Mouse (Mus musculus) kidney, embryonic 16.5 days (tissue): ENCODE data around the gene Shc4. TPM values are rescaled to one million over a fixed set of nuclear protein-coding genes. Genes with fewer than 3 reads are reported as not detected.
A peak's percentile ranks its signal among the peaks of the same experiment; 100 is the strongest.

Source experiments
- ATAC-seq: fragments of 200-750 bp; cut with Nextera tagmentation; 2 replicates; pipeline ENCODE4 v1.8.0; 2017; ENCODE audit warnings: moderate TSS enrichment; ENCODE audit not compliant: low FRiP score, low TSS enrichment
- H3K27ac ChIP-seq: fragments of 300-500 bp; sonication (generic); 2 replicates; pipeline ENCODE4 v1.5.1; 2014; ENCODE audit warnings: low read length
- H3K27me3 ChIP-seq: fragments of 300-500 bp; sonication (generic); 2 replicates; pipeline ENCODE4 v1.6.1; 2014; ENCODE audit warnings: low read length, control low read depth, mixed read lengths; ENCODE audit not compliant: insufficient read depth
- H3K36me3 ChIP-seq: fragments of 300-500 bp; sonication (generic); 2 replicates; pipeline ENCODE4 v1.6.1; 2014; ENCODE audit warnings: low read length, control low read depth, mixed read lengths; ENCODE audit not compliant: insufficient read depth
- H3K4me1 ChIP-seq: fragments of 300-500 bp; sonication (generic); 2 replicates; pipeline ENCODE4 v1.6.1; 2014; ENCODE audit warnings: low read length, control low read depth, mixed read lengths; ENCODE audit not compliant: insufficient read depth
- H3K4me2 ChIP-seq: fragments of 300-500 bp; sonication (generic); replicated peaks from 2 replicates; pipeline ENCODE4 v1.6.1; 2014; ENCODE audit warnings: low read depth, low read length
- H3K4me3 ChIP-seq: fragments of 300-500 bp; sonication (generic); 2 replicates; pipeline ENCODE4 v1.5.1; 2014; ENCODE audit warnings: mild to moderate bottlenecking, low read length
- H3K9ac ChIP-seq: fragments of 300-500 bp; sonication (generic); replicated peaks from 2 replicates; pipeline ENCODE4 v1.6.1; 2014; ENCODE audit warnings: low read length
- H3K9me3 ChIP-seq: fragments of 300-500 bp; sonication (generic); 2 replicates; pipeline ENCODE4 v1.6.1; 2016; ENCODE audit warnings: low read length, control low read depth
- WGBS: fragments of 180-500 bp; shearing (Covaris S2); extraction: QIAGEN DNeasy Blood & Tissue Kit; methylation state at CpG from one replicate; pipeline ENCODE4 v1.1.7; 2014; 5-methylcytosine and 5-hydroxymethylcytosine counted together
- polyA plus RNA-seq: library from polyadenylated mRNA; unstranded; fragments of >200 nt; fragmentation: Nextera tagmentation; extraction: Ambion mirVana; gene quantifications from 2 replicates; pipeline ENCODE4 v1.2.1, GENCODE M21; 2015

Gene Shc4
- 1.1 and 1.6 TPM in 2 replicates for polyA plus RNA-seq

DNA sequence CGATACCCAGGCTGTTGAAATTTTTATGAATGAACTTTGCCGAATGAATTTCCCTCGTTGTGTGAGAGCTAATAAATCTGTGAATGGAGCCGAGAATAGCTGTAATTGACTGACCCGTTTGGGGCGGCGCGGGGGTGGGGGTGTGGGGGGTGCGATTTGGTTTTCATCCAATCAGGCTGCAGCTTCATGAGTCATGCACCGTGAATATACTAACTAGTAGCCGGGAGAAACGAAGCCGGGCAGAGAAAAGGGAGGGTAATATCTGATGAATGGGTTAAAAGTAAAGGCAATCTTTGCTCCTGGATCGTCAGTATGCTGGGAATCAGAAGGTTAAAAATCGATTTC is at the start of gene Shc4:
Shc4 (minus strand) TSS at position 63 of the 345 bp plus-strand sequence.
- peak; percentile 80 for ATAC-seq
- under 1% methylated on average over 15 of the region's 15 CpGs for WGBS
- H3K9ac ChIP-seq: peak within 1 kb of the TSS; percentile 51

DNA sequence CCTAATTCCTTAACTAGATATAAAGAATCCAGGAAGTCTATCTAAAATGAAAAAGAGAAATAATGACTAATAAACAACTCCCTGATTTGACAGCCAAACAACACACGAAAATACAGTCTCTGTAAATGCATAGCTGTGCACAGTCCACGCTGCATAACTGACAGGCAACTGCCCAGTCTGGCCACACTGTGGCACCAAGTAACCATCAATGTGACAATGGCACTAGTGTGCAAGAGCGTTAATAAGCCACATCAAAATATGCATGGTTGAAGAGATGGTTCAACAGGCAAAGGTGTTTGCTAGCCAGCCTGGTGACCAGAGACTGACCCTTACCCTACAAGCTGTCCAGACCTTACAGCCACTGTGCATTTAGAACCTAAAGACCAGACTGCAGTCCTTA is 41.1 kb upstream of the Shc4 start:
- ATAC-seq: no peak; the same call in 1 of the 2 replicates
- no peak overlapping the region for H3K4me3 ChIP-seq
- 82% methylated on average over 3 of the region's 3 CpGs for WGBS

More for the DNA sequence above, at the start of gene Shc4:
- peaks cover 32% of the 10 kb centered on the region for H3K27me3 ChIP-seq
- peak within 1 kb of the TSS; percentile 51 for H3K4me3 ChIP-seq
- peaks cover 20% of the 10 kb centered on the region for H3K4me1 ChIP-seq
- H3K36me3 ChIP-seq: no peaks in the 10 kb centered on the region
- no peaks in the 10 kb centered on the region for H3K9me3 ChIP-seq
- peak within 1 kb of the TSS; percentile 82 for H3K4me2 ChIP-seq
- H3K27ac ChIP-seq: no peak within 1 kb of the TSS

DNA sequence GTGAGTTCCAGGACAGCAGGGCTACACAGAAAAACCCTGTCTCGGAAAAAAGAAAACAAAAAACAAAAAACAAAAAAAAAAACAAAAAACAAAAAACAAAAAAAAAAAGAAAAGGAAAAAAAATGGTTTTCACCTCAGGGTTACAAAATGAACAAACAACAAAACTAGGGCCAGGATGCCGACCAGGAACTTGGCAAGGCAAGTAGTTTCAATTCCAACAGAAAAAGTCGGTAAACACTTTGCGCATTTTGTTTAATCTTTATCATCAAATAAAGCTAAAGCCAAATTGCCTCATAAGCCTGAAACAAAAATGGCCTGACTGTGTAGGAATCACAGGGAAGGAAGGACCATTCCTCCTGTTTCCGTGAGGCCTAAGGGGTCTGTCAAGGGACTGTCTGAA is 40.6 kb upstream of the Shc4 start:
- H3K27ac ChIP-seq: no peak overlapping the region
- WGBS: 87% methylated on average over 5 of the region's 5 CpGs
- H3K4me3 ChIP-seq: no peak overlapping the region
- no peak overlapping the region for H3K4me2 ChIP-seq
- no peaks in the 10 kb centered on the region for H3K4me1 ChIP-seq
- H3K27me3 ChIP-seq: no peaks in the 10 kb centered on the region
- H3K9ac ChIP-seq: no peak overlapping the region
- H3K9me3 ChIP-seq: no peaks in the 10 kb centered on the region
- no peak for ATAC-seq
- H3K36me3 ChIP-seq: peaks cover 55% of the 10 kb centered on the region

More for the DNA sequence above, 41.1 kb upstream of the Shc4 start:
- Histone ChIP-seq H3K27ac (no peak overlapping the region), H3K9me3 (no peaks in the 10 kb centered on the region), H3K4me1 (no peaks in the 10 kb centered on the region), H3K36me3 (peaks cover 53% of the 10 kb centered on the region), H3K9ac (no peak overlapping the region), H3K4me2 (no peak overlapping the region), H3K27me3 (no peaks in the 10 kb centered on the region)

DNA sequence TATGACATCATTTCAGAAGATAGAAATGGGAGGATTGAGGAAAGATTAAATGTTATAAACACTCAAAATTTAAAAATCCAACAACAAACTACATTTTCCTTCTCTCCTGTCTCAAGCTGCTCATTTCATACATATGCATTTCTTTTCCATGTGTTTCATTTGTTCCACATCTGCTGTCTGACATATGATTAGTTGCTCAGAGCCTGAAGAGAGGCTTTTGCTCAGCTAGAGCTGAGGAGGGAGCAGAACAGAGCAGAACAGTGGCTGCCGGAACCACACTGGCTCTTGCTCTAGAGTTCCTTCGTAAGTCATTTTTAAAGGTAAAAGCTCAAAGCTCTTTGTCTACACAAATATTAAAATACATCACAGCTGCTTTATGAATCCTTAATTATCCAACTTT is 25.4 kb upstream of the Shc4 start:
- 91% methylated on average over 2 of the region's 2 CpGs for WGBS
- ATAC-seq: no peak
- H3K36me3 ChIP-seq: peaks cover 51% of the 10 kb centered on the region

DNA sequence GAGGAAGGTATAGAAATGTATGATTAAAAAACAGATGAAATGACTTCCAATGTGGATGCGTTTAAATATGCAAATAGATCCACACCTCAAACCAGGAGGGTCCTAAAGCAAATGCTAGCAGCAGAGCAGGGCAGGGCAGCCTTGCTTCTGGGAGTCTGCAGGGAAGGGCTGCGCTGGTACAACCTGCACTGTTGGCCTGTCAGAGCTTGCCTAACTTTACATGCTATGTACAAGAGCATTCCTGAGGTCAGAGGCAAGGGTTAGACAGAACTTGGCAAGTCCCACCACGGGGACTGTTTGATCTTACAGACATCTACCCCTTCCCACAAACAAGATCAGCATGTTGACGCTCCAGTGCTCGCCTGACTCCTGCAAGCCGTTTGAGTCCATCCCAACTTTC is 15.4 kb upstream of the Shc4 start:
- Histone ChIP-seq H3K36me3 (peaks cover 29% of the 10 kb centered on the region), H3K27ac (no peak overlapping the region), H3K9ac (no peak overlapping the region), H3K4me1 (no peaks in the 10 kb centered on the region), H3K4me2 (no peak overlapping the region), H3K4me3 (no peak overlapping the region), H3K9me3 (no peaks in the 10 kb centered on the region), H3K27me3 (no peaks in the 10 kb centered on the region)
- ATAC-seq: no peak
- WGBS: 79% methylated on average over 6 of the region's 6 CpGs

More for the DNA sequence above, 25.4 kb upstream of the Shc4 start:
- Histone ChIP-seq H3K4me3 (no peak overlapping the region), H3K27ac (no peak overlapping the region), H3K9ac (no peak overlapping the region), H3K4me1 (no peaks in the 10 kb centered on the region), H3K4me2 (no peak overlapping the region), H3K27me3 (no peaks in the 10 kb centered on the region), H3K9me3 (no peaks in the 10 kb centered on the region)

DNA sequence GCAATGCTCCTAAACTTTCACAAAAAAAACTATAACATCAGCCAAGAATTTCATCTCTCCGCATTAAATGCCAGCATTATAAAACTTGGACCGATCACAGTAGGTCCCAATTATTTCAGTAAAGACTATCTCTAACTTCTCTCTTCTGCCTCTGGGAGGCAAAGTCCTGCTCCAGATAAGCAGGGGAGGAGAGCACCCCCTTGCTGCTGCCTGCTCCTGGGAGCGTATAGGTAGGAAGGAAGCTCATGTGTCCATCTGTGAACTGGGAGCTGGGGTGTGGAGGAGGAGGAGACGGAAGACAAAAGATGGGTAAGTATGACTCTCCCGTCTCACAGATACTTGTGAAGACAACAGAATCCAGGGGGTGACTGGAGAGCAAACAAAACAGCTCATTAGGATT is 14.8 kb upstream of the Shc4 start:
- ATAC-seq: no peak

DNA sequence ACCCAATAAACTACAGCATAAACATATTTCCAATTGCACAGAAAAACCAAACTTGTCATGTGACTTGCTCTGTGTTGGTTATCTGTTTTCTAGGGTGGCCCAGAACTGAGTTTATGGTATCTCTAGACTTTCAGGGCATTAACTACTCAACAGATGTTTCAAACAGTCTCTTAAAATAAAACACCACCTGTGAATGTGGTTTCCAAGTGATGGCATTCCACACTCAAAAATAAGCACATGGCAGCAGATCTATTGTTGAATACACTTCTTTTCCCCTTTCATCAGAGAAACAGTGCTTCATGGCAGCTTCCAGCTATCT is 12.0 kb upstream of the Shc4 start:
- no peak overlapping the region for H3K4me3 ChIP-seq
- H3K9me3 ChIP-seq: no peaks in the 10 kb centered on the region
- peaks cover 18% of the 10 kb centered on the region for H3K36me3 ChIP-seq
- H3K27ac ChIP-seq: no peak overlapping the region
- H3K4me2 ChIP-seq: no peak overlapping the region
- H3K4me1 ChIP-seq: peaks cover 5% of the 10 kb centered on the region; the same call in 1 of the 2 replicates
- no peak for ATAC-seq
- H3K27me3 ChIP-seq: no peaks in the 10 kb centered on the region
- H3K9ac ChIP-seq: no peak overlapping the region

More for the DNA sequence above, 14.8 kb upstream of the Shc4 start:
- Histone ChIP-seq H3K27me3 (no peaks in the 10 kb centered on the region), H3K27ac (no peak overlapping the region), H3K4me3 (no peak overlapping the region), H3K4me2 (no peak overlapping the region), H3K9ac (no peak overlapping the region), H3K36me3 (peaks cover 29% of the 10 kb centered on the region), H3K4me1 (no peaks in the 10 kb centered on the region), H3K9me3 (no peaks in the 10 kb centered on the region)
- 63% methylated on average over 5 of the region's 5 CpGs for WGBS

DNA sequence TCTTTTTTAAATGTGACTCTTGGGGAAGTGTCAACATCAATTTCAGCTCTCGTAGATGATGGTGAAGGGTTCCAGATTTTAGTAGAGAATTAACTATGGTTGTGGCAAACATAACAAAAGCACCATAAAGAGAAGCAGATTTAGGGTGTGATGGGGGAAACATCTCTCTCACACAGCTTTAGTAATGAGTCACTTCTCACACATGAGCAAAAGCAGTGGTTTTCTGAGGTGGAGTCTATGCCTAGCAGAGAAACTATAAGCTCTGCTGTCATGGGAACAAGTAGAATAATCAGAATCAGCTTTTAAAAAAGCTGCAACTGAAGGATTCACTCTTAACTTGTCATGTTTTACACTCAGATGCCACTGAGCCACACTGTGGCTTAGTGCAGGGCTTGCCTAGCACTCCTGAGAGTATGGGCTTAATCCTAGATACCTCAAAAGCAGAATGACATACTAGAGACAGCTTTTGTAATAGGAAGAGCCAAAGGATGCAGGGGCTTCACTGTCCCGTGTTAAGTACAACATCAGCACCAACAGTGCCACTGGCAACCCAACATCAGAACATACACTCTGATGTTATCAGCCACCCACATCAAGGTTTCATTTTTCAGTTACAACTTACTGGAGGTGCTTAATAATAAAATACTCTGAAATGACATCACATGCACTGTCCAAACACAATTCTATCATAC is 11.5 kb upstream of the Shc4 start:
- WGBS: 54% methylated on average over 2 of the region's 2 CpGs
- Histone ChIP-seq H3K9ac (no peak overlapping the region), H3K27me3 (no peaks in the 10 kb centered on the region), H3K4me2 (no peak overlapping the region), H3K36me3 (peaks cover 15% of the 10 kb centered on the region), H3K4me3 (no peak overlapping the region), H3K27ac (no peak overlapping the region), H3K9me3 (no peaks in the 10 kb centered on the region), H3K4me1 (peaks cover 5% of the 10 kb centered on the region; the same call in 1 of the 2 replicates)
- no peak for ATAC-seq

DNA sequence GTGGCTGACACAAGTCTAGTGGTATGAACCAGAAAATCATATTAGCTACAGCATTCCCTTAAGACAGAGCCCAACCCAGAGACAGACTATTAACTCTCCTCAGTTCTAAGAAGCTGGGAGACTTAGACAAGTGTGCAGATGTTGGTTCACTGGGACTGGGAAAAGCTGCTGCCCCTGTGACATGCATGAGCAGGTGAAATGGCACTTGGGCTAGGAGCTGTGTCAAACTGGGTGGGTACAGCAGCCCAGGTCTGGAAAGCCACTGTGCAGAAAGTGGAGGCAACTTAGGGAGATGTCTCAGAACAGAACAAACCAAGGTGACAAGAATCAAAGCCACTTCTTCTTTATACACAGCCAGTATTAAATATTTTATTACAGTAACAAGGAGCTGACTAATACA is 10.8 kb upstream of the Shc4 start:
- Histone ChIP-seq H3K4me3 (no peak overlapping the region), H3K36me3 (peaks cover 10% of the 10 kb centered on the region), H3K9me3 (no peaks in the 10 kb centered on the region), H3K27me3 (no peaks in the 10 kb centered on the region), H3K27ac (no peak overlapping the region), H3K4me2 (no peak overlapping the region), H3K9ac (no peak overlapping the region), H3K4me1 (peaks cover 5% of the 10 kb centered on the region; the same call in 1 of the 2 replicates)
- ATAC-seq: no peak

DNA sequence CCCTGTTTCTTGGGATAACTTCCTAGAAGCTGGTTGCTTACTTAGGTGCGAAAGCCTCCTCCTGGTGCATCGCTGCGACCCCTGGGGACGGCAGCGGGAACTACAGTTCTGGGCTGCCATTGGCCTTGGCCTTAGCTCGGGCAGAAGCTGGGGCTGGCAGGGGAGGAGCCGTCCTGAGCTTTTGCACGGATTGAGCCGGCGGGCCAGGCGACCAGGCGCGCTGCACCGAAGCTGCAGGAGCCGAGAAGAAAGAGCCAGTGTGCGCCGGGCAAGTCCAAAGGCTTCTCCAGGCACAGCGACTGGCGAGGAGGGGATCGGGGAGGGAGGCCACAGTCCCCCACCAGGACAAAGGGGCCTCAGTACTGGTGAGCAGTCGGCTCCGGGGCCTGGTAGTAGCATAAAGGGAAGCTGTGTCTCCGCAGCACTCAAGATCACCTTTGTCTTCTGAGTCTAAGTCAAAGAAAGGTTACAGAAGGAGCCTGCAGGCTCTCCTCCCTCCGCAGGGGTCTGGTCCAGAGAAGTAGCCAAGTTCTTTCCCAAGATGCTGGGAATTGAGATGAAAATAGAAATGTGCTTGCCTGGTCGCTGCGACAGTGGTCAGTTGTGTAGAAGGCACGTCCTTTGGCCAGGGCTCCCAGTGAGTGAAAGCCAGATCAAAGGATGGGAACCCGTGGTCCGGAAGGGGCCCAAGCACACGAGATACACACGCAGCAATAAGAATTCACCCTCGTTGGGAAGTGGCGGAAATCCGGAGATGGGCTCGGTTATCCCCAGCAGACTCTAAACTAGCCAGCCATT is 8.0 kb upstream of the Shc4 start:
- H3K27me3 ChIP-seq: 0 out of 2 replicates have a peak, but pooled peaks cover 3% of the 10 kb centered on the region
- peaks cover 5% of the 10 kb centered on the region; the same call in 1 of the 2 replicates for H3K4me1 ChIP-seq
- ATAC-seq: peak; percentile 96
- H3K9ac ChIP-seq: peak overlapping the region; percentile 83
- peak overlapping the region; percentile 79 for H3K4me2 ChIP-seq
- peak overlapping the region; percentile 68 for H3K27ac ChIP-seq
- WGBS: 5% methylated on average over 35 of the region's 35 CpGs
- no peaks in the 10 kb centered on the region for H3K36me3 ChIP-seq
- H3K4me3 ChIP-seq: peak overlapping the region; percentile 56
- H3K9me3 ChIP-seq: no peaks in the 10 kb centered on the region
